ENCODE assay signal across 9 mouse cellular contexts in the genomic region with DNA sequence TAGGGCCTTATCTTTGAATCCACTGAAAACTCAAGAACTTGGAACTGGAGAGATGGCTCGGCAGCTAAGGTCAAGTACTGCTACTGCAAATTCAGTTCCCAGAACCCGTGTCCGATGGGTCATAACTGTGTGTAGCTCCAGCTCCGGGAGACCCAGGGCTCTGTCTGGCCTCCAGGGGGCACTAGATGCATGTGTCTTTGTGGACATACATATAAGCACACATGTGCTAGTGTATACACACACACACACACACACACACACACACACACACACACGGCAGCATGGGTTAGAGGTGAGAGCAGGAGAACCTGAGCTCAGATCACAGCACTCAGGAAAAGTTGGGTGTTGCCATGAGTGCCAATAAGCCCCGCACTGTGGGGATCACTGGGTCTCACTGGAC. TPM values are rescaled to one million over a fixed set of nuclear protein-coding genes. Genes with fewer than 3 reads are reported as not detected.
DNase-seq lines count a peak whose midpoint lies in the region; ATAC-seq and TF ChIP-seq lines count a peak whose summit lies in the region.
"Had no signal": no experiment of that assay in that cellular context is flagged by ENCODE, and none has a peak within 500 bp of the region (broad histone marks: within the 10 kb centered on the region; RNA-seq: fewer than 3 reads in every experiment).

No protein-coding gene starts in this region.

- H3K4me3 ChIP-seq in midbrain, embryonic 12.5 days = no peak overlapping the region
- no peak overlapping the region for H3K4me3 ChIP-seq in midbrain, embryonic 16.5 days (ENCODE audit: low read depth, low read length)
- no peak overlapping the region for H3K4me3 ChIP-seq in embryonic facial prominence, embryonic 11.5 days (ENCODE audit: low read depth, low read length)
- H3K4me3 ChIP-seq in liver, postnatal 0 days (ENCODE audit: low read depth, low read length) = no peak overlapping the region

- 79% methylated on average over 6 of the region's 6 CpGs for WGBS in midbrain, embryonic 12.5 days
- 84% methylated on average over 6 of the region's 6 CpGs for WGBS in midbrain, embryonic 16.5 days
- 81% methylated on average over 6 of the region's 6 CpGs for WGBS in embryonic facial prominence, embryonic 11.5 days
- 71% methylated on average over 6 of the region's 6 CpGs for WGBS in liver, postnatal 0 days (ENCODE audit: insufficient replicate concordance)

- H3K27me3 ChIP-seq in midbrain, embryonic 12.5 days = no peaks in the 10 kb centered on the region
- H3K27me3 ChIP-seq in midbrain, embryonic 16.5 days (ENCODE audit: control insufficient read depth, insufficient read depth, low read depth, low read length) = no peaks in the 10 kb centered on the region
- H3K27me3 ChIP-seq in embryonic facial prominence, embryonic 11.5 days (ENCODE audit: control insufficient read depth, insufficient read depth, low read length) = no peaks in the 10 kb centered on the region
- no peaks in the 10 kb centered on the region for H3K27me3 ChIP-seq in liver, postnatal 0 days (ENCODE audit: insufficient read depth, low read length)

- peak; percentile 34; the same call in 1 of the 2 replicates for ATAC-seq in midbrain, embryonic 12.5 days (ENCODE audit: low FRiP score, low read depth)
- no peak for ATAC-seq in midbrain, embryonic 16.5 days
- no peak; the same call in 1 of the 2 replicates for ATAC-seq in embryonic facial prominence, embryonic 11.5 days (replicated peaks; ENCODE audit: insufficient number of reproducible peaks, low FRiP score, low TSS enrichment, low read depth)
- no peak for ATAC-seq in liver, postnatal 0 days

- H3K36me3 ChIP-seq in midbrain, embryonic 12.5 days = no peaks in the 10 kb centered on the region
- no peaks in the 10 kb centered on the region for H3K36me3 ChIP-seq in midbrain, embryonic 16.5 days (ENCODE audit: control insufficient read depth, insufficient read depth, low read length)
- no peaks in the 10 kb centered on the region for H3K36me3 ChIP-seq in embryonic facial prominence, embryonic 11.5 days (replicated peaks; ENCODE audit: control insufficient read depth, insufficient read depth, low read depth, low read length)
- no peaks in the 10 kb centered on the region for H3K36me3 ChIP-seq in liver, postnatal 0 days (replicated peaks; ENCODE audit: insufficient read depth, low read length)

- DNase-seq in adrenal gland, adult (ENCODE audit: inconsistent age in 2 of 2, low spot score in 1 of 2) = peak; percentile 40 to 73
- no peak for DNase-seq in adrenal gland, postnatal 4 days (ENCODE audit: low spot score in 2 of 2)
- DNase-seq in embryonic facial prominence, embryonic 11.5 days (ENCODE audit: low spot score) = peak; percentile 57
- DNase-seq in liver, postnatal 0 days = peak; percentile 44
- DNase-seq in left cerebral cortex, adult 9 months (ENCODE audit: low spot score in 2 of 2) = no peak
- DNase-seq in yolk sac, embryonic 10.5 days (ENCODE audit: low spot score) = no peak

- H3K27ac ChIP-seq in midbrain, embryonic 12.5 days (replicated peaks) = no peak overlapping the region
- no peak overlapping the region for H3K27ac ChIP-seq in midbrain, embryonic 16.5 days (ENCODE audit: low read length)
- no peak overlapping the region for H3K27ac ChIP-seq in embryonic facial prominence, embryonic 11.5 days (replicated peaks; ENCODE audit: low read depth, low read length)
- H3K27ac ChIP-seq in liver, postnatal 0 days (ENCODE audit: low read depth) = no peak overlapping the region
- H3K27ac ChIP-seq: macrophage had no signal

- peak; percentile 50 for TF ChIP-seq CTCF in liver, postnatal 0 days (IDR thresholded peaks at IDR 0.05; ENCODE audit: low read depth)

- no peak for TF ChIP-seq EP300 in liver, postnatal 0 days (IDR thresholded peaks at IDR 0.05; ENCODE audit: low read depth)

- no peak overlapping the region for H3K9ac ChIP-seq in midbrain, embryonic 12.5 days (replicated peaks)
- H3K9ac ChIP-seq in midbrain, embryonic 16.5 days (ENCODE audit: low read depth, low read length) = no peak overlapping the region
- H3K9ac ChIP-seq in embryonic facial prominence, embryonic 11.5 days (replicated peaks; ENCODE audit: low read length) = no peak overlapping the region
- H3K9ac ChIP-seq in liver, postnatal 0 days (replicated peaks) = no peak overlapping the region

- no peak overlapping the region for H3K4me2 ChIP-seq in midbrain, embryonic 12.5 days (replicated peaks)
- no peak overlapping the region for H3K4me2 ChIP-seq in midbrain, embryonic 16.5 days (ENCODE audit: low read length)
- H3K4me2 ChIP-seq in embryonic facial prominence, embryonic 11.5 days (ENCODE audit: low read depth, low read length) = no peak overlapping the region
- H3K4me2 ChIP-seq in liver, postnatal 0 days (ENCODE audit: low read depth, low read length) = no peak overlapping the region

- H3K4me1 ChIP-seq in midbrain, embryonic 12.5 days = no peaks in the 10 kb centered on the region
- no peaks in the 10 kb centered on the region for H3K4me1 ChIP-seq in midbrain, embryonic 16.5 days (ENCODE audit: control insufficient read depth, insufficient read depth, low read length)
- no peaks in the 10 kb centered on the region for H3K4me1 ChIP-seq in embryonic facial prominence, embryonic 11.5 days (ENCODE audit: control insufficient read depth, insufficient read depth, low read length)
- no peaks in the 10 kb centered on the region for H3K4me1 ChIP-seq in liver, postnatal 0 days (ENCODE audit: insufficient read depth)

- no peaks in the 10 kb centered on the region for H3K9me3 ChIP-seq in midbrain, embryonic 12.5 days
- no peaks in the 10 kb centered on the region for H3K9me3 ChIP-seq in midbrain, embryonic 16.5 days (replicated peaks; ENCODE audit: control insufficient read depth, low read length, poor library complexity, severe bottlenecking)
- no peaks in the 10 kb centered on the region for H3K9me3 ChIP-seq in embryonic facial prominence, embryonic 11.5 days (replicated peaks; ENCODE audit: control insufficient read depth, low read length)
- H3K9me3 ChIP-seq in liver, postnatal 0 days (ENCODE audit: low read length) = no peaks in the 10 kb centered on the region

RNA-seq across cellular contexts. Expression of gene Ptgfr, which starts 19.2 kb away (rescaled TPM):
- 1 to 10 TPM in 1 of 2 experiments, under 1 TPM in 1; 0.96 to 1.3 TPM for total RNA-seq in adrenal gland, postnatal 4 days (2021)
- polyA plus RNA-seq in midbrain, embryonic 12.5 days (2016; fragmentation: Nextera tagmentation; extraction: Ambion mirVana) = 0.35 and 1.5 TPM in 2 replicates
- polyA plus RNA-seq in midbrain, embryonic 16.5 days (2015; fragmentation: Nextera tagmentation; extraction: Ambion mirVana) = 0.60 and 1.0 TPM in 2 replicates
- polyA plus RNA-seq in embryonic facial prominence, embryonic 11.5 days (2014; fragmentation: Nextera tagmentation; extraction: Ambion mirVana) = 0.93 and 0.96 TPM in 2 replicates
- polyA plus RNA-seq in liver, postnatal 0 days (2015; fragmentation: Nextera tagmentation; extraction: Ambion mirVana) = not detected in 2 replicates
- polyA plus RNA-seq: macrophage had no signal

RNA-seq across cellular contexts. Expression of gene Ifi44l, which starts 55.6 kb away (rescaled TPM):
- not detected for total RNA-seq in adrenal gland, postnatal 4 days (2021)
- not detected in 2 replicates for polyA plus RNA-seq in midbrain, embryonic 12.5 days (2016; fragmentation: Nextera tagmentation; extraction: Ambion mirVana)
- polyA plus RNA-seq in midbrain, embryonic 16.5 days (2015; fragmentation: Nextera tagmentation; extraction: Ambion mirVana) = not detected in 2 replicates
- polyA plus RNA-seq in embryonic facial prominence, embryonic 11.5 days (2014; fragmentation: Nextera tagmentation; extraction: Ambion mirVana) = 0.15 TPM in 1 of 2 replicates, not detected in the other
- polyA plus RNA-seq in liver, postnatal 0 days (2015; fragmentation: Nextera tagmentation; extraction: Ambion mirVana) = not detected in 2 replicates
- polyA plus RNA-seq: macrophage had no signal

Comparison
In these comparisons a context has a peak if more than half of its experiments do, and no peak if none do; other contexts are left out.
1. DNase-seq: peak in adrenal gland, adult (2 of 2), embryonic facial prominence, embryonic 11.5 days (single experiment) and liver, postnatal 0 days (single experiment); none in adrenal gland, postnatal 4 days (0 of 2), left cerebral cortex, adult 9 months (0 of 2) and yolk sac, embryonic 10.5 days (single experiment).